Mouse (Mus musculus): ENCODE results near the gene S100pbp. TPM values are rescaled to one million over a fixed set of nuclear protein-coding genes. Genes with fewer than 3 reads are reported as not detected.

S100pbp gene
- 5.4 and 6.2 TPM in 2 replicates for polyA plus RNA-seq (2015; fragmentation: Nextera tagmentation; extraction: Ambion mirVana)

DNA sequence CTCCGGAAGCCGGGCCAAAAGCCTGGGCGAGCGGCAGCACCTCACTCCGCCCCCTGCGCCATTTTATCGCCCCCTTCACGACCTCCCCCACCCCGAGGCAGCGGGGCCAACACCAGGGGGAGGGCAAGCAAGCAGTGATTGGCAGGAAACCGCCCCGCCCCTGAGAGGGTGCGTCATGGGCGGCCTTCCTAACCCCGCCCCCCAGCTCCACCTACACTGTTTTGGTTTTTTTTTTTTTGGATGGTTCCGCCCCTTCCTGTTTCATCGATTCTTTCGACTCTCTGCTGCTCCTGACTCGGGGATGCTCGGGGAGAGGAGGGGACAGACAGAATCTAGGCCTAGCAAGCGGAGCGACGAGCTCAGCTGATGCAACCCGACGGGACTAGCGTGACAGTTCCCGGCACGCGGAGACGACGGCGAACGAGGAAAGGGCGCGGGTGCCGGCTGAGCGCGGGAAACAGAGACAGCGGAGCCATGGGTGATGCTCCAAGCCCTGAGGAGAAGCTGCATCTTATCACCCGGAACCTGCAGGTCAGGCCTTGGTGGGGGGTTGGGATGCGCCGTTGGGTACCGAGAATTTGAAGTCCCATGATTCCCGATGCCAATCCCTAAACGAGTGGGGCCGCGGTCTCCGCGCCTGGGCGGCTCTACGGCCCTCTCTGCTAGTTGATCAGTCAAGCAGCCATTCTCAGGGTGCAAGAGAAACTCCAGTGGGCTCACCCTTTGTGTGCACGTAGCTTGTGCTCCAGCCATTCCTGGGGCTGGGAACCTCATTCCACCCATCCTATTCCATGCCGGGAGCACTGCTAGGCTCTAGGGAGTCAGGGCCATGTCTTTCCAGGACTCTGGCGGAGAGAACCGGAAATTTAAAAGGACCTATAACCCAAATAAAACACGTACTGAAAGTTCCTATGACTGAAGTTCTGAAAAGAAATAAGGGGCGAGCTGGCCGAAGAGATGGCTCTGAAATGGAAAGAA, at the start of gene S100pbp, which contains the start of gene Yars:
Gene S100pbp (minus strand): TSS at position 186 of the 978 bp plus-strand sequence.
Gene Yars (plus strand): TSS at position 219 of the 978 bp plus-strand sequence.

DNA sequence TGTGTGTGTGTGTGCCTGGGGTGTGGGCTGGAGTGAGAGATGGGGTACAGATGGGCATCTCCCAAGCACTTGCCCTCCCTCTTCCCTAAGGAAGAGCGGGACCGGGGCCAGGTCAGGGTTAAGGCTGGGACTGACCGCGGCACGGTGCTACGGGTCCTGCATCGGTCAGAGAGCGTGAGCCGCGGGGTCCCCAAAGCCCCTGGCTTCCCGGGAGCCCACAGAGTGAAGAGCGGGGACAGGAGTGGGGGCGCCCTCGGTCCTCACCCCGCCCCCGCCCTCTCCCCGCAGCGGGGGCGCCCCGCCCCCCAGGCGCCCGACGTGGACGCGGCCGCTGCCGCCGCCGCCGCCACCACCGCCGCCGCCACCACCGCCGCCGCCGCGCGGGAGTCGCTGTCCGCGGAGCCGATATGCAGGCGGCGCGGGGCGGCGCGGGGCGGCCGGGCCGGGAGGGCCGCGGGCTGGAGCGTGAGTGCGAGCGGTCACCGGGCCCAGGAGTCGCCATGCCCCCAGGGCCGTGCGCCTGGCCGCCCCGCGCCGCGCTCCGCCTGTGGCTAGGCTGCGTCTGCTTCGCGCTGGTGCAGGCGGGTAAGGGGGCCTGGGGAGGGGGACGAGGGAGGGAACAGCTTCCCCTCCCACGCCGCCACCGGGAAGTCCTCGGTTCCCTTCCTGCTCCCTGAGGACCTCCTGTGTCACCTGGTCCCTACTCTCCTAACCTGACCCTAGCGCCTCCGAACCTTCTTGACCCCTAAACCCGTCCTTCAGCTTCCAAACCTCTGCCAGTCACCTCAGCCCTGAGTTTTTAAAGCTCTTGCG, 52.7 kb downstream of the S100pbp start, which contains the start of gene Fndc5:
Gene Fndc5 (plus strand): TSS at position 421 of the 813 bp plus-strand sequence.

DNA sequence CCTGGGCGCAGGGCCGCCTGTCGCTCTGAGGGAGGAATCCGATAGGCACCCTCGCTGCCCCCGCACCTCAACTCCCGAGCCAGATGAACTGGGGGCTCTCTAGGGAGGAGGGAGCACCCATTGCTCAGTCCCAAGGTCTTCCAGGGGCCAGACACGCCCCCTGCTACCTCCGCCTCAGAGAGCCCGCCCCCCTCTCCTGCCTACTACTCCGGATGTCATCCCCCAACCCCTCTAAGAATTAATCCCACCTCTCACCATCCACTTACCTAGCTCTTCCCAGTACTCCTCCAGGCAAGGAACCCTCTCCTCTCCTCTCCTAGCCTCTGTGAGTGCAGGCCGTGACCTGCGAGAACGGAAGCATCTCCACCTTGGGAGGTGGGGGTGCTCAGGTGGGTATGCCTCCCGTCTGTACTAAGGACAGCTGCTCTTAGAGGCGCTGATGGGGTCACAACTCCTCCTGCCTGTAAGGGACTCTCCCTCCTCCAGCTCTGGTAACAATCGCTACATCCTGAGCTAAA, 67.9 kb downstream of the S100pbp start, which contains the start of gene Hpca:
Gene Hpca (minus strand): TSS at position 468 of the 518 bp plus-strand sequence.

DNA sequence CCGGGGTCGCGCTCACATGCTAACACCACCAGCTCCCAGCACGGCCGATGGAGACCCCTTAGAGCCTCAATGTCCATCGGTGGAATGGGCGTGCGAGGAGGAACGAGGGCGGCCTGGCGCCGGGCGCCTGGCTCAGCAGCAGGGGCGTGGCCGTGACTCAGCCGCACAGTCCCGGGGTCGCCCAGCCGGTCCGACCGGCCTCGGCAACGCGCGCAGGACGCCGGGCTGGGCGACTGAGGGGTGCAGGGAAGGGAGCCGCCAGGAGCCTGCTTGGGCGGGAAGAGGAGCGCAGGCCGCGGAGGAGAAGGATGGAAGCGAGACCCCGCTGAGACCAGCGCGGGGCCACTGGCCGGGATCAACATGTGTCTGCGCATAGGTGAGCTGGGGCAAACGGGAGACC, 84.2 kb downstream of the S100pbp start, which contains the start of gene Tmem54:
Gene Tmem54 (plus strand): TSS at position 193 of the 400 bp plus-strand sequence.

Other genes starting within 250 kb of the S100pbp start
- gene Azin2, start 227.3 kb downstream of the S100pbp start, polyA plus RNA-seq (2015; fragmentation: Nextera tagmentation; extraction: Ambion mirVana): 7.4 and 7.5 TPM in 2 replicates
- gene Ak2, start 197.8 kb downstream of the S100pbp start, polyA plus RNA-seq (2015; fragmentation: Nextera tagmentation; extraction: Ambion mirVana): 98.0 and 152 TPM in 2 replicates
- gene Rnf19b, start 131.5 kb downstream of the S100pbp start, polyA plus RNA-seq (2015; fragmentation: Nextera tagmentation; extraction: Ambion mirVana): 5.9 and 6.1 TPM in 2 replicates
- 2.8 and 4.1 TPM in 2 replicates for gene Tmem54, start 84.2 kb downstream of the S100pbp start, polyA plus RNA-seq (2015; fragmentation: Nextera tagmentation; extraction: Ambion mirVana)
- 0.89 and 1.2 TPM in 2 replicates for gene Hpca, start 67.7 kb downstream of the S100pbp start, polyA plus RNA-seq (2015; fragmentation: Nextera tagmentation; extraction: Ambion mirVana)
- gene Fndc5, start 52.7 kb downstream of the S100pbp start, polyA plus RNA-seq (2015; fragmentation: Nextera tagmentation; extraction: Ambion mirVana): 37.6 and 38.1 TPM in 2 replicates
- gene Yars, start within 50 bp of the S100pbp start, polyA plus RNA-seq (2015; fragmentation: Nextera tagmentation; extraction: Ambion mirVana): 32.6 and 35.0 TPM in 2 replicates
- gene C77080, start 71.7 kb upstream of the S100pbp start, polyA plus RNA-seq (2015; fragmentation: Nextera tagmentation; extraction: Ambion mirVana): 1.2 and 1.3 TPM in 2 replicates
- gene Sync, start 97.9 kb upstream of the S100pbp start, polyA plus RNA-seq (2015; fragmentation: Nextera tagmentation; extraction: Ambion mirVana): 36.7 and 40.0 TPM in 2 replicates
- gene Rbbp4, start 145.6 kb upstream of the S100pbp start, polyA plus RNA-seq (2015; fragmentation: Nextera tagmentation; extraction: Ambion mirVana): 188 and 198 TPM in 2 replicates
- gene Zbtb8os, start 146.0 kb upstream of the S100pbp start, polyA plus RNA-seq (2015; fragmentation: Nextera tagmentation; extraction: Ambion mirVana): 28.6 and 30.2 TPM in 2 replicates
- 3.8 and 6.5 TPM in 2 replicates for gene Zbtb8a, start 188.4 kb upstream of the S100pbp start, polyA plus RNA-seq (2015; fragmentation: Nextera tagmentation; extraction: Ambion mirVana)

Measured in skeletal muscle tissue, postnatal 0 days (tissue).